Mouse (Mus musculus): ENCODE measurements around the gene Ctnna2. TPM values are rescaled to one million over a fixed set of nuclear protein-coding genes. Genes with fewer than 3 reads are reported as not detected.

Gene Ctnna2
- total RNA-seq, 2 experiments from 2014 or later, result 136 to 140 TPM

DNA sequence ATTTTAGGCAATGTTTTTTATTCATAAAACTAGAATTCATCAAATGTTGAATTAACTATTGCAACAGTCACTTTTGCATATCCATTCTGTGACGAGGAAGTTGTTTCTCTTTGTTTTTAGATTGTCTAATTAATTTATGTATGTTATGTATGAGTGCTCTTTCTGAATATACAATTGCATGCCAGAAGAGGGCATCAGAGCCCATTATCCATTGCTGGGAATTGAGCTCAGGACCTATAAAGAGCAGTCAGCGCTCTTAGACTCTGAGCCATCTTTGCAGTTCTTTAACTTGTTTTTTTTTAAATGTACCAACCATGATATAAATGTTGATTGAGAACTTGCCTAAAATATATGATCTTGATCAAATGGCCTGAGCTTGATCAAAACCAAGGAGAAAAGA, 340.7 kb downstream of the Ctnna2 start:
- DNase-seq (ENCODE audit: low spot score in 2 of 2), result no peak
- intact Hi-C loops (cut with DNase I), result no loop called here

DNA sequence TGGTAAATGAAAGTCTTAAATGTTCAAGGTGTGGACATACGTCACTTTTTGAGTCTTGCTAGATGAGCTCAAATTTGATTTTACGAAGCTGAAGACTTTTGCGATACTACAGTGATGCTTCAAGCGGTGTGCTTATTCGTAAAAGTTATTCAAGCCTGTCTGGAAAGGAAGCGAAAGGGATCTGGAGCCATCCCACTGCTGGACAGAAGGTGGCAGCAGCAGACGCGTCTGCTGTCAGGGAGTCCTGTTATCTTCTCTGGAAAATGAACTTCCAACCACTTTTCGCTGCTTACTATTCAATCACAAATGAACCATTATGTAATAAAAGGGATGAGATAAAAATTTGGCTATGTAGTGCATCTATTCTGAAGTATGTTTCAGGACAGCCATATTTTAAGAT, 345.5 kb downstream of the Ctnna2 start:
- intact Hi-C loops (cut with DNase I), result loop anchor here (5.0 kb wide), 2 partner anchors 343 to 693 kb away; partner anchors contain the start of gene Ctnna2
- peak; percentile 78 to 85 for DNase-seq (ENCODE audit: low spot score in 2 of 2)

DNA sequence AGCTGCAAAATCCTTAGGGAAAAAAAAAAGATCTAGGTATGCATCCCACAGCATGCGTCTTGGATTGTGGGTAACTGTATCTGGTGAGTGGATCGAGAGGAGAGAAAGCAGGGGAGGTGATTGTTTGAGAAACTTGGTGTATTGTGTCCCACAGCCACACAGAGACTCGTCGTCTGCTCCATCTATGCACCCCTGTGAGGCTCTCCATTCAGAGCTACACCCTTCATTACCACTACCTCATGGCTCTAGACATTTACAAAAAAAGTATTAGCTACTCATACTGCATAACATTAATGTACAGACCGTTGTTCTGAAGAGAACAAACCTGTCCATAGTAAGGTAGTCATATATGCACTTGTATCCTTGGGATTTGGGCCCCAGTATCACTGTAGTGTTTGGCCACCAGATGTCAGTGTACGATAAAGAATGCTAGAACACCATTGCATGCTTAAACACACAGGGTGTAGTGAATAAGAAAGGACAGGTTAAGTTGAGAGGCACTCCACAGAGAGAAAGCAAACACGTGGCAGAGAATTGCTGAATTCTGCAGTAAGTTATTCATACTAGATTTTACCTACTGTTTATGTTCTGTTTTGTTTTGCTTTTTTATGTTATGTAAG, 350.8 kb downstream of the Ctnna2 start:
- DNase-seq (ENCODE audit: low spot score in 2 of 2), result peak; percentile 52
- intact Hi-C loops (cut with DNase I), result no loop called here

DNA sequence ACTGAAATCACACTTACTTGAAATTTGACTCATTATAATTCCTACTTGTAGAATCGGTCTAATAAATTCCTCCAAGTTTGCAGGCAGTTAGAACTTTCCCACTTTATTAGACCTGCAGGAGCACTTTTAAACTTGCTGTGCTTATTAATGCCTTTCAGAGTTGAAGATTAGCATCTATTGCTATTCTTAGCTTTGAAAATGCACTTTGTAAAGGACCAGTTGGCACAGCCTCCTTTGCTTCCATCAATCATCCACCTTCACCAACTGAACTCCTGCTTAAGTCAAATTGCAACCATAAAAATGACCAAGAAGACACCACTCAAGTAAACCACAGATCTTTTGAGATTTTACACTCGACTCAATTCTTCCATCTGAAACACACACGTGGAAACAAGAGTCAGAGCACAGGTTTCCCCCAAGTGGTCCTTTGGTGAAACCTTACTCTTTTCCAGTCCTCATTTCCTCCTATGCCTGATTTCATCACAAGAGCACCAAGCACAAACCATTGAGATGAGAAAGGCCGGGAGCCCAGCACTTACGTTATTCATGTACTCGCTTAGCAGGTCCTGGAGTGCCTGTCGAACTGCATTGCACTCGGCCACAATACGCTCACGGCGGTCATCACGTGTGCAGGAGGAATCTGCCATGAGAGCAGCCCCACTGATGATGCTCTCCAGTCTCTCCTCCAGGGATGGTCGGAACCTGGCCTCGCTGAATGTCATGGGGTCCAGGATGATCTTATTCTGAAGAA, 374.7 kb downstream of the Ctnna2 start:
- DNase-seq (ENCODE audit: low spot score in 2 of 2), result no peak
- intact Hi-C loops (cut with DNase I), result no loop called here

DNA sequence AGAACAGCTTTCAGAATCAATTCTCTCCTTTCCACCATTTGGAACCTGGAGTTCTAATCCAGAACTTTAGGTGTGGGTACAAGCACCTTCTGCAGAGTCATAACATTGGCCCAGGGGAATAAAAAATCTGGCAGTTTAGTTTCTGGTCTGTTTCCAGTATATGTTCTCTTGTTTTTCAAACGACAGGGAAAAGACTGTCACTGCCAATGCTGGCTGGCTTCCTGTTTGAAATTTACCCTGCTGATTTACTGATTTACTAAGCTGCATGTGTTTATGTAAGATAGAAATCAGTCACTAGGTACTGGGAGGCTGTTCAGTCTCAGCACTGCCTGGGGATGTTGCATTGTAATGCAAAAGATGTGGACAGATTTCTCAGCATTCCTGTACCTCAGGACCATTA, 375.6 kb downstream of the Ctnna2 start:
- no peak for DNase-seq (ENCODE audit: low spot score in 2 of 2)
- intact Hi-C loops (cut with DNase I), result no loop called here

DNA sequence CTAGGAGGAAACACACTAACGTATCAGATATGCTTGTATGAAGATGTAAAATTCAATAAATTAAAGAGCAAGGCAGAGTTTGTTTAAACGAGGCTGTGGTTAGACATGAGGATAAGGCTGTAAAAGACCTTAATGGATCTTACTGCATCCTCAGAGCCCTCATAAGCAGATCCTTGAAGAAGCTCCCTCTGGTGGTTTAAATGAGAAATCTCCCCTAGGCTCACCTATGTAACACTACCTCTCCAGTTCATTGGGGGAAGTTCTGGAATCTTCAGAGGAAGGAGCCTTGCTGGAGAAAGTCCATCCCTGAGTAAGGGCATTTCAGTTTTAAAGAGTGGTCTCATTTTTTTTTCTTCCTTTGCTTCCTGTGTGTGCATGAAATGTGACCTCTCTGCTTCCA, 380.3 kb downstream of the Ctnna2 start:
- no peak for DNase-seq (ENCODE audit: low spot score in 2 of 2)
- intact Hi-C loops (cut with DNase I), result no loop called here

DNA sequence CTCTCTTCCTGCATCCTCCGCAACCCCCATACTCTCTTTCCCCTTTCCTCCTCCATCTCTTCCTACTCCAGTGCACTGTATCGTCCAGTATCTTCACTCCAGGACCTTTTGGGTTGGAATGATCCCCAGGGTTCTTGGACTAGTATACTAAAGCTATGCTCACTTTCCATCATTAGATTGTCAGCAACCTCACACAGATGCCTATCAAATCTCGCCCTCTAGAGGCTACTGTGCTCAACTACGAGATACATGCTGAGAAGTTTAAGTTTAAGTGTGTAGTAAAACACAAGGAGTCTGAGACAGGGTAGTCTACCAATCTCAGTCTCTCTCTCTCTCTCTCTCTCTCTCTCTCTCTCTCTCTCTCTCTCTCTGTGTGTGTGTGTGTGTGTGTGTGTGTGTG, 396.9 kb downstream of the Ctnna2 start:
- no peak for DNase-seq (ENCODE audit: low spot score in 2 of 2)
- intact Hi-C loops (cut with DNase I), result no loop called here

DNA sequence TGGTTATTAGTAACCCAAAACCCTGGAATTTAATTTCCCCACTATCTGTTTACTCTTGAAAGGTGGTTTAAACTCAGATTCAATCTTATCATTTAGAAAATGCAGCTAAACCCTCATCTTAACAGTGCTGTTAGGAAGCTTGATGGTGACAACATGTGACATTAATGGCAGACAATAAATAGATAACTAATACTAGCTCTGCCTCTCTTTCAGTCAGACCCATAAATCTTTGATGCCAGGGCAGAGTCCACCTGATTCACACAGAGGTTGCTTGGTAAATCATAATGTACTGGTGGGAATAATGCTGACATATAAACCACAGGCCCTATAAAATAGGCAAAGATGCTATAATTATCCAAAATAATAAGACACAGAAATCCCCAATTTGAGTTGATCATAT, 398.6 kb downstream of the Ctnna2 start:
- no peak for DNase-seq (ENCODE audit: low spot score in 2 of 2)
- intact Hi-C loops (cut with DNase I), result no loop called here

DNA sequence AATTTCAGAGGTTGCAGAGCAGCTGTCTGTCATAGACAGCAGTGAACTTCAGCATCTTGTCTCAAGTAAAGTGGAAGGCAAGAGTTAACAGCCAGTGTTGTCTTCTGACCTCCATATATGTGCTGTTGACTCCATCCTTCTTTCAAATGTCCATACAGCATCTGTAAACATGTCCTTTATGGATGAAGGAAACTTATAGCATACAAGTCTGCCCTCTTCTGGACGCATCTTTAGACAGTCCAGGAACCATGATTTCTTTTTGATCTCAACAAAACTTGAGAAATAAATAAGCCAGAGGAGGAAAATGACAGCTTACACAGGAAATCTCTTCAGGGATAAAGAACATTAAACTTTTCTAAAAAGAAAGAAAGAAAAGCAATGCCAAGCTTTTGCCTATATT, 400.9 kb downstream of the Ctnna2 start:
- intact Hi-C loops (cut with DNase I), result loop anchor here (5.0 kb wide), 1 partner anchor 121 kb away; no protein-coding TSS in a partner anchor
- DNase-seq (ENCODE audit: low spot score in 2 of 2), result peak; percentile 22 to 26

DNA sequence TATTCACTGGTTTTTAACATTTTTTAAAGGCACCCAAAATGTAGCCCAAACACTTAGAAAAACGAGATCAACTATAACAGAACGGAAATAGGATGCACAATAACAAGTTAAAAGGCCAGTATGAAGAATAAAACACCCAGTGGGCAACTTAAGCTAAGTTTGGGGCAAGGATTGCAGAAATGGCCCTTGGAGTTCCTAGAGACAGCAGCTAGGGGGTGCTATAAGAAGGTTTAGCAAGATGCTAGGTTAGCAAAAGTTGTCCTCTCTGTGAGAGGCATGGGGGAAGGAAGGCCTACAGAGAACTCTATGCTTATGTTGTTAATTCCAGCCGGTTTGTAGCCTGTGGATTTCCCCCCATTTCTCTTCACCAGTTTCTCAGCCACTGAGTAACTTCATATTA, 401.9 kb downstream of the Ctnna2 start:
- intact Hi-C loops (cut with DNase I), result loop anchor here (5.0 kb wide), 1 partner anchor 120 kb away; no protein-coding TSS in a partner anchor
- no peak for DNase-seq (ENCODE audit: low spot score in 2 of 2)

DNA sequence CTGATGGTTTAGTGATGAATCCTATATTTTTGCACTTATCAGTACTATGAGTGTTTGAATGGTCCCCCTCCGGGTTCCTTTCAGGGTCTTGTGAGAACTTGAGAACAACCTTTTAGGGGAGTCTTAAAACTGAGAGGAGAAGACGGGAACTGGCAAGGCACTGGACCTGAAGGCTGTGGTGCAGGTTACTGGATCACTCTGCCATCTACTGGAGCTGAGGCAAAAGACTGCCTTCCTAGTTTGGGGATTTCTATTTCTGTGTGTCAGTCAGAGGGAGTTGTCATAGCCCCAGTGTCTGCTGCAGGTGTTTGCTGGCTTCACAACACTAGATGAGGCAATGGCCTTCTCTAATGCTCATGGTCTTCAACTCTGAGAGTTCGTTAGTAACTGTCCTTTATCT, 406.9 kb downstream of the Ctnna2 start:
- intact Hi-C loops (cut with DNase I), result loop anchor here (5.0 kb wide), 1 partner anchor 315 kb away; no protein-coding TSS in a partner anchor
- peak; percentile 56 to 58 for DNase-seq (ENCODE audit: low spot score in 2 of 2)

DNA sequence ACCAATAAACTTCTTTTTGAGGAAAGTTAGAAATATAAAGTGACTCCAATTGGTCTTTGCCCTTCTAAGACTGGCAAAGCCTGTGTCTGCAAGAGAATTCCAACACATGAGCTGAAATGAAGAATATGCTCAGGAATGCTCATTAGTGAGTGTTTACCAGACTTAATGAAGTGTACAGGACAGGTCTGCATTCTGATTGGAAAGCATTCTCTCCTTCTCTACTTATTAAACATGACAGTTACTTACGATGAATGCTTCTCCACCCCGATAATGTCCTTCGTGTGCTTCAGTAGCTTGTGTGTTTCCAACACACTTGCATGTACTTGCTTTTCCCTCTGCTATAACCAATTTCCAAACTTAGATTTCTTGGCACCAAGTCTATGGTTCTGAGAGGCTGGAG, 409.6 kb downstream of the Ctnna2 start:
- DNase-seq (ENCODE audit: low spot score in 2 of 2), result no peak
- intact Hi-C loops (cut with DNase I), result loop anchor here (5.0 kb wide), 1 partner anchor 313 kb away; no protein-coding TSS in a partner anchor

DNA sequence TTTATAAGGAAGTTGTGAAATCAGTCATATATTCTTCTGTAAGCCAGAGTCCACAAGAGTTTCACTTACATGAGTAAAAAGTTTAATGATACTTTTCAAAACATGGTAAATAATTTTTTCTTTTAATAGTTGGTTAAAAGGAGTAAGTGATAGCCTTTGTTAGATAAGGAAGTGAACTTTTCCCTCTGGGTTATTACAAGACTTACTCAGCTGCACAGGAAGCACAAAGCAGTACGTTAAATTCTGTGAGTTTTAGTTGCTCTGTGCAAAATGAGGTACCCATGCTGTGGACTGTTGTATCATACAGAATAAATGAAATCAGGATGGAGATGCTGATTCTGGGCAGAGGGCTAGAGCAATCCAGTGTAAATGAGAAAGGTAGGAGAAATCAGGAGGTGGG, 423.3 kb downstream of the Ctnna2 start:
- intact Hi-C loops (cut with DNase I), result no loop called here

DNA sequence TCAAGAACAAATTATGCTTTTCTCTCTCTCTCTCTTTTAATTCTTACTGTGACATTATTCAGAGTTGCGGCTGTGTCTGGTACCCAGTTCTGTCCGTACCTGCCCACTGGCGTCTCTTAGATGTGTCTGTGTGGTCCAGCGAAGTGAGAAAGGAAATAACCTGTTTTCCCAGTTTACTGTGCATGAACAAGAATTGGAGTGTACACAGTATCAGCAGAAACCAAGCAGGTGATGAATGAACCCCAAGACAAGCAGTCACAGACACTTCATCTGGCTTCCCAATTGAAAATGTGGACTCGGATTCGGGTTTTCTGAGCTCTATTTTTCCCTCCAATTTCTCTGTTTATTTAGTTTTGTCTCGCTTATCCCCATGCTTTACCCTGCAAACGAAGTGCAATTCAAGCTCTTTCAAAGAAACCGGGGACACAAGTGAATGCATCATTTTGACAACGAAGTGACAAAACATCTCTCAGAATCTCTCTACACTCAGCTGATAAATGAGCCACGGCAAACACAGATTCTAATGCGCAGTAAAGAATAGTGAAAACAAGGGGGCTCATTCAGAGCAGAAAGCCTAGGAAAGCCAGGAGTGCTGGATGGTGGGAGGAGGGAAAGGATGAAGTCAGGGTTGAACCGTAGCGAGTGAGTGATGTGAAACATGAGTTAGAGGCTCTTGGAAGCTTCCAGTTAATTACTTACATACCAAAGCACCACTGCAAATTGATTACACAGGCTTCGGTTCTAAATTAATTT, 442.3 kb downstream of the Ctnna2 start:
- intact Hi-C loops (cut with DNase I), result no loop called here
- no peak for DNase-seq (ENCODE audit: low spot score in 2 of 2)

More for the DNA sequence above, 423.3 kb downstream of the Ctnna2 start:
- no peak for DNase-seq (ENCODE audit: low spot score in 2 of 2)

DNA sequence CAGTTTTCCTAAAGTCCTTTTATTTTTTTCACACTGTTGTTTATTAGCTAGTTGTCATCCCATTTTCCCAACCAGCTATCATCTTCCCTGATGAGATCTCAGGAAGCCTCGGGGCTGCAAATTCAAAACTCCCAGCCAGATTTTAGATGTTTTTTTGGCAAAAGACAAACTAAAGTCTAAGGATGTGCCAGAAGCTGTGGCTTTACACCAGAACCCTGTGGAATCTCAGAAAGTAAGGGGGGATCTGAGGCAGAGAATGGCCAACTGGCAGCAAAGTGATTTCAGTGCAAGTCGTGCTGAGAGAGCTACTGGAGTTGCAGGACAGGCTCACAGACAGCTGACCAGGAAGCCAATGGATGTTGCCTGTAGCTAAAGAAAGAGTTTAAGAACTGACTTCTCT, 451.9 kb downstream of the Ctnna2 start:
- no peak for DNase-seq (ENCODE audit: low spot score in 2 of 2)
- intact Hi-C loops (cut with DNase I), result no loop called here

DNA sequence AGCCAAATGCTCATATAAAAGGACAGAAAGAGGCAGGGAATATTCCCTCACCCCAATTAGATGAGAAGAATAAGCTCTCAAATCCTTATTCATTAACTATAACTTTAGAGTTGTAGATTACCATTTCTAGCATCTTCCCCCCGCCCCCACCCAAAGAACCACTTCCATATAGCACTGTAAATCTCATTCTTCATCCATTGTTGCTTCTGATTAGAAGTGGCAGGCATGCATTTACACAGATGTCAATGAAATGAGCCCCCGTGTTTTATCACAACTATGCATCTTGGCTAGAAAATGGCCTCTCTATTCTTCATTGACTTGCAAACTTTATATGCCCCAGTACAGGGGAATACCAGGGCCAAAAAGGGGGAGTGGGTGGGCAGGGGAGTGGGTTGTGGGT, 457.7 kb downstream of the Ctnna2 start:
- intact Hi-C loops (cut with DNase I), result no loop called here
- DNase-seq (ENCODE audit: low spot score in 2 of 2), result no peak

DNA sequence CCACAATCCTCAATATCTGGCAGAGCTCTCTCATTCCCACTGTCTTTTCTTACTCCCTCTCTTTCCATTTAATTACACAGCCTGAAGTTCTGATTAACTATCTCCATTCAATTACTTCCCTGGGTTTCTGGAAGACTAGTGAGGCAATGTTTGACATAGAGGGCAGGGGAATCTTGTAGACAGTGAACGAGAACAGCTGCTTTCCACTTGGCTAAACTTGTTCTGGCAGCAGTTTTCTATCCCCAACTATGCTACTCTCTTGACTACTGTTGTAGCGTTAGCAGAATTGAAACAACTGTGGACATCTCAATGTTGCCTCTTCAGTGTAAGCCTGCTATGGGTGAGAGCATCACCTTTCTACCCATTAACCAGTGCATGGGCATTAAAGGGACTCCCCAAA, 463.0 kb downstream of the Ctnna2 start:
- no peak for DNase-seq (ENCODE audit: low spot score in 2 of 2)
- intact Hi-C loops (cut with DNase I), result no loop called here

DNA sequence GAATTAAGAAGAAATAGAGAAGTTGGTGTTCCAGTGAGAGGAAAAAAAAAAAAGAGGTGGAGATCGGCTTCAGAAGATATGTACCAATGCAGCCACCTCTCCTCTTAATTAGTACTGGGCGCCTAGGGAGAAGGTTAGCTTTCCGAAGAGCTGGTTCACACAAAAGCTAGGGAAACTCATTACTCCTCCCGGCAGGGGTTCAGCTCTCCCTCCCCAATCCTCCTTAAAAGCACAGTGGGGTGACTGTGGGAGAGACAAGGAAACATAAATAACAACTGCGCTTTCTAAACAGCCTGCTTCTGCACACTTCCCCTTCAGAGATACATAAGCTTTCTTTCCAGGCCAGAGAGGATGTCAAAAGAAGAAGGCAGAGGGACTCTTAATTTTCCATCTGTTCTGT, 467.7 kb downstream of the Ctnna2 start:
- intact Hi-C loops (cut with DNase I), result no loop called here
- DNase-seq (ENCODE audit: low spot score in 2 of 2), result no peak

DNA sequence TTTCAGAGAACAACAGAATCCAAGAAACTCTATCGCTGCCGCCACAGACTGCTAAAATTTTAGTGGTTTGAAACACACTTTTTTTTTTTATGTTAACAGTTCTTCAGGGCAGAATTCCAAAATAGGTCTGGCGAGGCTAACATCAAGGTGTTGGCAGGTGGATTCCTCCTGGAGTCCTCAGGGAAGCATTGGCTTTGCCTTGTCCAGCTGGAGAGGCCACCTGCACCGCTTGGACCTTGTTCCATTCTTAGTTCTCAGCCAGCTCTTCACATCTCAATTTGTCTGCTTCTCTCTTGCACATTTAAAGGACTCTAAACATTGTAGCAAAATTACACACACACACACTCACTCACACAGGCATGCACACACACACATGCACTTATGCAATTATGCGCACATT, 487.8 kb downstream of the Ctnna2 start:
- intact Hi-C loops (cut with DNase I), result no loop called here
- no peak for DNase-seq (ENCODE audit: low spot score in 2 of 2)

DNA sequence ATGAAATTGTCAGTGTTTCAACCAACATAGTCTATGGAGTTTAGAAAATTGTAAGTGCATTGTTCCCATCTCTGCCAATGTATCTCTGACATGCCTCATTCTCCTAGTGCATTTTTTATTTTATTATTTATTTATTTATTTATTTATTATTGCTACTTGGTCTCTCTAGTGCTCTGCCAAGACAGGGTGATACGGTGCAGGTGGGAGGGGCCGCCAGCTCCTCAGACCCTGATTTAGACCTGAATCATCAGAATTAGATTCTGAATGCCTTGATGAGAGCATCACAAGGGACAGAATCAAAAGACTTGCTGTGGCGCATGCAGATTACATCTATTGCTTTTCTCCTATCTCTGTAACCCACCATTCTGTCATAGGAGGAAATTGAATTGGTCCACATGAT, 492.8 kb downstream of the Ctnna2 start:
- no peak for DNase-seq (ENCODE audit: low spot score in 2 of 2)
- intact Hi-C loops (cut with DNase I), result no loop called here

All from left cerebral cortex, postnatal 14 days (tissue).